Mouse (Mus musculus): Measurements from ENCODE around the gene Gsc2. TPM values are rescaled to one million over a fixed set of nuclear protein-coding genes. Genes with fewer than 3 reads are reported as not detected.

Gene Gsc2
- polyA plus RNA-seq, 1 experiment from 2014 or later: not detected

GRCm38 (mm10) chr16:17879571-17879970 lies 35.3 kb downstream of the Gsc2 start:
- no peak for ATAC-seq (ENCODE audit: low read depth)
- 95% methylated on average over 4 of the region's 4 CpGs for WGBS
- no peak overlapping the region for H3K4me2 ChIP-seq (ENCODE audit: low read depth, low read length)

GRCm38 (mm10) chr16:17876096-17876495 lies 38.8 kb downstream of the Gsc2 start:
- no peak for ATAC-seq (ENCODE audit: low read depth)
- WGBS: 98% methylated on average over 1 of the region's 1 CpGs

More at GRCm38 (mm10) chr16:17879571-17879970, 35.3 kb downstream of the Gsc2 start:
- no peaks in the 10 kb centered on the region for H3K9me3 ChIP-seq (ENCODE audit: control insufficient read depth, low read length)
- H3K9ac ChIP-seq (replicated peaks; ENCODE audit: low read depth, low read length): no peak overlapping the region
- H3K4me1 ChIP-seq (ENCODE audit: control insufficient read depth, insufficient read depth, low read length): no peaks in the 10 kb centered on the region
- H3K36me3 ChIP-seq (ENCODE audit: control insufficient read depth, insufficient read depth, low read length): no peaks in the 10 kb centered on the region
- no peak overlapping the region for H3K4me3 ChIP-seq (ENCODE audit: low read depth, low read length)
- no peaks in the 10 kb centered on the region for H3K27me3 ChIP-seq (ENCODE audit: control insufficient read depth, insufficient read depth, low read length)
- no peak overlapping the region for H3K27ac ChIP-seq (ENCODE audit: low read depth, low read length)

GRCm38 (mm10) chr16:17875174-17875573 lies 39.7 kb downstream of the Gsc2 start:
- H3K4me3 ChIP-seq (ENCODE audit: low read depth, low read length): no peak overlapping the region
- no peaks in the 10 kb centered on the region for H3K4me1 ChIP-seq (ENCODE audit: control insufficient read depth, insufficient read depth, low read length)
- H3K9me3 ChIP-seq (ENCODE audit: control insufficient read depth, low read length): no peaks in the 10 kb centered on the region
- 93% methylated on average over 4 of the region's 4 CpGs for WGBS
- H3K9ac ChIP-seq (replicated peaks; ENCODE audit: low read depth, low read length): no peak overlapping the region
- H3K36me3 ChIP-seq (ENCODE audit: control insufficient read depth, insufficient read depth, low read length): peaks cover 18% of the 10 kb centered on the region
- no peak for ATAC-seq (ENCODE audit: low read depth)
- no peak overlapping the region for H3K4me2 ChIP-seq (ENCODE audit: low read depth, low read length)
- no peak overlapping the region for H3K27ac ChIP-seq (ENCODE audit: low read depth, low read length)
- no peaks in the 10 kb centered on the region for H3K27me3 ChIP-seq (ENCODE audit: control insufficient read depth, insufficient read depth, low read length)

More at GRCm38 (mm10) chr16:17876096-17876495, 38.8 kb downstream of the Gsc2 start:
- H3K4me3 ChIP-seq (ENCODE audit: low read depth, low read length): no peak overlapping the region
- H3K27me3 ChIP-seq (ENCODE audit: control insufficient read depth, insufficient read depth, low read length): no peaks in the 10 kb centered on the region
- H3K4me1 ChIP-seq (ENCODE audit: control insufficient read depth, insufficient read depth, low read length): no peaks in the 10 kb centered on the region
- no peak overlapping the region for H3K4me2 ChIP-seq (ENCODE audit: low read depth, low read length)
- no peaks in the 10 kb centered on the region for H3K9me3 ChIP-seq (ENCODE audit: control insufficient read depth, low read length)
- peaks cover 14% of the 10 kb centered on the region for H3K36me3 ChIP-seq (ENCODE audit: control insufficient read depth, insufficient read depth, low read length)
- H3K27ac ChIP-seq (ENCODE audit: low read depth, low read length): no peak overlapping the region
- H3K9ac ChIP-seq (replicated peaks; ENCODE audit: low read depth, low read length): no peak overlapping the region

- Histone ChIP-seq H3K9me3 (ENCODE audit: control insufficient read depth, low read length) (no peaks in the 10 kb centered on the region), H3K9ac (replicated peaks; ENCODE audit: low read depth, low read length) (no peak overlapping the region), H3K27ac (ENCODE audit: low read depth, low read length) (no peak overlapping the region), H3K4me1 (ENCODE audit: control insufficient read depth, insufficient read depth, low read length) (no peaks in the 10 kb centered on the region), H3K36me3 (ENCODE audit: control insufficient read depth, insufficient read depth, low read length) (peaks cover 18% of the 10 kb centered on the region), H3K4me3 (ENCODE audit: low read depth, low read length) (no peak overlapping the region), H3K27me3 (ENCODE audit: control insufficient read depth, insufficient read depth, low read length) (no peaks in the 10 kb centered on the region), H3K4me2 (ENCODE audit: low read depth, low read length) (no peak overlapping the region)
- 78% methylated on average over 4 of the region's 4 CpGs for WGBS
- ATAC-seq (ENCODE audit: low read depth): no peak
These were observed 41.9 kb downstream of the Gsc2 start for GRCm38 (mm10) chr16:17872995-17873394.

- no peak overlapping the region for H3K9ac ChIP-seq (replicated peaks; ENCODE audit: low read depth, low read length)
- no peak overlapping the region for H3K4me2 ChIP-seq (ENCODE audit: low read depth, low read length)
- H3K9me3 ChIP-seq (ENCODE audit: control insufficient read depth, low read length): no peaks in the 10 kb centered on the region
- H3K4me3 ChIP-seq (ENCODE audit: low read depth, low read length): no peak overlapping the region
- H3K4me1 ChIP-seq (ENCODE audit: control insufficient read depth, insufficient read depth, low read length): no peaks in the 10 kb centered on the region
- no peaks in the 10 kb centered on the region for H3K27me3 ChIP-seq (ENCODE audit: control insufficient read depth, insufficient read depth, low read length)
- H3K27ac ChIP-seq (ENCODE audit: low read depth, low read length): no peak overlapping the region
- peaks cover 18% of the 10 kb centered on the region for H3K36me3 ChIP-seq (ENCODE audit: control insufficient read depth, insufficient read depth, low read length)
- no peak for ATAC-seq (ENCODE audit: low read depth)
- 88% methylated on average over 5 of the region's 5 CpGs for WGBS
These were observed 43.6 kb downstream of the Gsc2 start for GRCm38 (mm10) chr16:17871248-17871647.

GRCm38 (mm10) chr16:17865770-17866169 lies 49.1 kb downstream of the Gsc2 start:
- ATAC-seq (ENCODE audit: low read depth): no peak
- H3K9ac ChIP-seq (replicated peaks; ENCODE audit: low read depth, low read length): no peak overlapping the region
- H3K27ac ChIP-seq (ENCODE audit: low read depth, low read length): no peak overlapping the region
- H3K27me3 ChIP-seq (ENCODE audit: control insufficient read depth, insufficient read depth, low read length): no peaks in the 10 kb centered on the region
- H3K36me3 ChIP-seq (ENCODE audit: control insufficient read depth, insufficient read depth, low read length): peaks cover 1% of the 10 kb centered on the region; the same call in 1 of the 2 replicates
- no peaks in the 10 kb centered on the region for H3K9me3 ChIP-seq (ENCODE audit: control insufficient read depth, low read length)
- H3K4me2 ChIP-seq (ENCODE audit: low read depth, low read length): no peak overlapping the region
- WGBS: 74% methylated on average over 6 of the region's 6 CpGs
- H3K4me3 ChIP-seq (ENCODE audit: low read depth, low read length): no peak overlapping the region
- no peaks in the 10 kb centered on the region for H3K4me1 ChIP-seq (ENCODE audit: control insufficient read depth, insufficient read depth, low read length)

GRCm38 (mm10) chr16:17865293-17865692 lies 49.6 kb downstream of the Gsc2 start:
- Histone ChIP-seq H3K4me2 (ENCODE audit: low read depth, low read length) (no peak overlapping the region), H3K4me3 (ENCODE audit: low read depth, low read length) (no peak overlapping the region), H3K27me3 (ENCODE audit: control insufficient read depth, insufficient read depth, low read length) (no peaks in the 10 kb centered on the region), H3K36me3 (ENCODE audit: control insufficient read depth, insufficient read depth, low read length) (no peaks in the 10 kb centered on the region), H3K9me3 (ENCODE audit: control insufficient read depth, low read length) (no peaks in the 10 kb centered on the region), H3K27ac (ENCODE audit: low read depth, low read length) (no peak overlapping the region), H3K4me1 (ENCODE audit: control insufficient read depth, insufficient read depth, low read length) (no peaks in the 10 kb centered on the region), H3K9ac (replicated peaks; ENCODE audit: low read depth, low read length) (no peak overlapping the region)
- 98% methylated on average over 2 of the region's 2 CpGs for WGBS
- ATAC-seq (ENCODE audit: low read depth): no peak

Other genes with a start within 250 kb of the Gsc2 start
- gene Med15, start 182.2 kb downstream of the Gsc2 start, polyA plus RNA-seq (2014; fragmentation: Nextera tagmentation; extraction: Ambion mirVana): 46.9 and 51.0 TPM in 2 replicates
- 90.9 and 98.9 TPM in 2 replicates for gene Klhl22, start 155.4 kb downstream of the Gsc2 start, polyA plus RNA-seq (2014; fragmentation: Nextera tagmentation; extraction: Ambion mirVana)
- gene Scarf2, start 117.8 kb downstream of the Gsc2 start, polyA plus RNA-seq (2014; fragmentation: Nextera tagmentation; extraction: Ambion mirVana): 0.95 and 2.0 TPM in 2 replicates
- 4.7 and 6.5 TPM in 2 replicates for gene B830017H08Rik, start 81.9 kb downstream of the Gsc2 start, polyA plus RNA-seq (2014; fragmentation: Nextera tagmentation; extraction: Ambion mirVana)
- 3.9 and 4.0 TPM in 2 replicates for gene Car15, start 76.7 kb downstream of the Gsc2 start, polyA plus RNA-seq (2014; fragmentation: Nextera tagmentation; extraction: Ambion mirVana)
- 0.21 and 0.36 TPM in 2 replicates for gene Gm20518, start 23.4 kb downstream of the Gsc2 start, polyA plus RNA-seq (2014; fragmentation: Nextera tagmentation; extraction: Ambion mirVana)
- 0.08 TPM in 1 of 2 replicates, not detected in the other for gene Tssk1, start 20.8 kb downstream of the Gsc2 start, polyA plus RNA-seq (2014; fragmentation: Nextera tagmentation; extraction: Ambion mirVana)
- gene Dgcr2, start 16.5 kb downstream of the Gsc2 start, polyA plus RNA-seq (2014; fragmentation: Nextera tagmentation; extraction: Ambion mirVana): 98.8 and 104 TPM in 2 replicates
- gene Tssk2, start 16.4 kb downstream of the Gsc2 start, polyA plus RNA-seq (2014; fragmentation: Nextera tagmentation; extraction: Ambion mirVana): not detected in 2 replicates
- 42.4 and 42.5 TPM in 2 replicates for gene Ess2, start 3.7 kb downstream of the Gsc2 start, polyA plus RNA-seq (2014; fragmentation: Nextera tagmentation; extraction: Ambion mirVana)
- gene Slc25a1, start 13.2 kb upstream of the Gsc2 start, polyA plus RNA-seq (2014; fragmentation: Nextera tagmentation; extraction: Ambion mirVana): 165 and 199 TPM in 2 replicates
- gene Vpreb2, start 65.4 kb upstream of the Gsc2 start, polyA plus RNA-seq (2014; fragmentation: Nextera tagmentation; extraction: Ambion mirVana): not detected in 2 replicates
- 155 and 174 TPM in 2 replicates for gene Dgcr6, start 137.8 kb upstream of the Gsc2 start, polyA plus RNA-seq (2014; fragmentation: Nextera tagmentation; extraction: Ambion mirVana)
- gene Prodh, start 175.1 kb upstream of the Gsc2 start, polyA plus RNA-seq (2014; fragmentation: Nextera tagmentation; extraction: Ambion mirVana): 2.2 and 2.5 TPM in 2 replicates
- 27.4 and 36.4 TPM in 2 replicates for gene Rtn4r, start 212.6 kb upstream of the Gsc2 start, polyA plus RNA-seq (2014; fragmentation: Nextera tagmentation; extraction: Ambion mirVana)